Mouse (Mus musculus): ENCODE results near the gene Aaas. TPM values are rescaled to one million over a fixed set of nuclear protein-coding genes. Genes with fewer than 3 reads are reported as not detected.

Aaas gene
- 18.1 and 18.6 TPM in 2 replicates for polyA plus RNA-seq (2012; rRNA removed)

GRCm38 (mm10) chr15:102350138-102350941 lies at the start of gene Aaas:
Aaas (minus strand) TSS chr15:102350771.
- peak; percentile 87 to 97 for DNase-seq (ENCODE audit: extremely low spot score in 1 of 2, low spot score in 1 of 2)

- peak in 1 of 2 experiments; percentile 66 for DNase-seq (ENCODE audit: extremely low spot score in 1 of 2, low spot score in 1 of 2)
These were observed 49.0 kb upstream of the Aaas start for GRCm38 (mm10) chr15:102399229-102400221.

GRCm38 (mm10) chr15:102398629-102399028 lies 48.1 kb upstream of the Aaas start:
- DNase-seq (ENCODE audit: extremely low spot score in 1 of 2, low spot score in 1 of 2), result no peak

- no peak for DNase-seq (ENCODE audit: extremely low spot score in 1 of 2, low spot score in 1 of 2)
These were observed 44.5 kb upstream of the Aaas start for GRCm38 (mm10) chr15:102395061-102395460.

- no peak for DNase-seq (ENCODE audit: extremely low spot score in 1 of 2, low spot score in 1 of 2)
These were observed 43.0 kb upstream of the Aaas start for GRCm38 (mm10) chr15:102393584-102394014.

- no peak for DNase-seq (ENCODE audit: extremely low spot score in 1 of 2, low spot score in 1 of 2)
These were observed 41.9 kb upstream of the Aaas start for GRCm38 (mm10) chr15:102392520-102392919.

GRCm38 (mm10) chr15:102388942-102389341 lies 38.4 kb upstream of the Aaas start:
- DNase-seq (ENCODE audit: extremely low spot score in 1 of 2, low spot score in 1 of 2), result no peak

GRCm38 (mm10) chr15:102386640-102387039 lies 36.1 kb upstream of the Aaas start:
- DNase-seq (ENCODE audit: extremely low spot score in 1 of 2, low spot score in 1 of 2), result no peak

- DNase-seq (ENCODE audit: extremely low spot score in 1 of 2, low spot score in 1 of 2), result no peak
These were observed 33.1 kb upstream of the Aaas start for GRCm38 (mm10) chr15:102383671-102384070.

- peak; percentile 39 to 90 for DNase-seq (ENCODE audit: extremely low spot score in 1 of 2, low spot score in 1 of 2)
These were observed 31.0 kb upstream of the Aaas start for GRCm38 (mm10) chr15:102381575-102381974.

GRCm38 (mm10) chr15:102377810-102378262 lies 27.3 kb upstream of the Aaas start:
- DNase-seq (ENCODE audit: extremely low spot score in 1 of 2, low spot score in 1 of 2), result no peak

GRCm38 (mm10) chr15:102377163-102377543 lies 26.6 kb upstream of the Aaas start:
- peak; percentile 61 to 85 for DNase-seq (ENCODE audit: extremely low spot score in 1 of 2, low spot score in 1 of 2)

- DNase-seq (ENCODE audit: extremely low spot score in 1 of 2, low spot score in 1 of 2), result peak in 1 of 2 experiments; percentile 25
These were observed 26.0 kb upstream of the Aaas start for GRCm38 (mm10) chr15:102376453-102377162.

GRCm38 (mm10) chr15:102370727-102371126 lies 20.2 kb upstream of the Aaas start:
- no peak for DNase-seq (ENCODE audit: extremely low spot score in 1 of 2, low spot score in 1 of 2)

- no peak for DNase-seq (ENCODE audit: extremely low spot score in 1 of 2, low spot score in 1 of 2)
These were observed 19.4 kb upstream of the Aaas start for GRCm38 (mm10) chr15:102369972-102370371.

GRCm38 (mm10) chr15:102366733-102367344 lies 16.3 kb upstream of the Aaas start, which contains the start of gene Sp7:
Sp7 (minus strand) TSS chr15:102367182.
- no peak for DNase-seq (ENCODE audit: extremely low spot score in 1 of 2, low spot score in 1 of 2)

- DNase-seq (ENCODE audit: extremely low spot score in 1 of 2, low spot score in 1 of 2), result no peak
These were observed 15.7 kb upstream of the Aaas start for GRCm38 (mm10) chr15:102366238-102366637.

GRCm38 (mm10) chr15:102364678-102365077 lies 14.1 kb upstream of the Aaas start:
- DNase-seq (ENCODE audit: extremely low spot score in 1 of 2, low spot score in 1 of 2), result no peak

GRCm38 (mm10) chr15:102362648-102363047 lies 12.1 kb upstream of the Aaas start:
- DNase-seq (ENCODE audit: extremely low spot score in 1 of 2, low spot score in 1 of 2), result no peak

GRCm38 (mm10) chr15:102358834-102359233 lies 8.3 kb upstream of the Aaas start:
- no peak for DNase-seq (ENCODE audit: extremely low spot score in 1 of 2, low spot score in 1 of 2)
